Mouse (Mus musculus) naive thymus-derived CD4-positive, alpha-beta T cell, adult 2 months (primary cell): ENCODE data around the gene Mmel1.
A peak's percentile ranks its signal among the peaks of the same experiment; 100 is the strongest.

ENCODE experiments used
- DNase-seq: peaks from one replicate; pipeline ENCODE4 v3.0.0-alpha.2; 2011; ENCODE audit warnings: low read depth

Mmel1 gene

DNA sequence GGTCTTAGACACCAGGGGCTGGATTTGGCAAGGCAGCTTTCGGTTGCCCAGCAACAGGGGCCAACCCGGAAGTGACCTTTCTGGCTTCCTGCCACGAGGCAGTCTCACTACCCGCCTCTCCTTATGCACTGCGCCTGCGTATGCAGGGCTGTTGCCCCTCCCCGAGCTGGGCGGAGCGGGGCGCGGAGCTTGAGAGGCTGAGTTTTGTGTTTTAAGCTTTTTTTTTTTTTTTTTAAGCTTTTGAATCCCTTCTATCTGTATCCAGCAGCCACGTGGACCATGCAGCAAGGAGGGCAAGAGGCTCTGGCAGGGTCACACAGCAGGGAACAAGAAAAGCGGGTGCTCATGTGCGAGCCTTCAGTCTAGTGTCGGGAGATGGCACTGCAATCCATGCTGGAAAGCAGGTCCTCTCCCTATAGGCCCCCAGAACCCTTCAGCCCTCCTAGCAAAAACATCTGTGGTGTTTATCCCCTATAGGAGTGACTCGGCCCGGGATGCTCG, 5.1 kb upstream of the Mmel1 start:
- peak; percentile 93 for DNase-seq

DNA sequence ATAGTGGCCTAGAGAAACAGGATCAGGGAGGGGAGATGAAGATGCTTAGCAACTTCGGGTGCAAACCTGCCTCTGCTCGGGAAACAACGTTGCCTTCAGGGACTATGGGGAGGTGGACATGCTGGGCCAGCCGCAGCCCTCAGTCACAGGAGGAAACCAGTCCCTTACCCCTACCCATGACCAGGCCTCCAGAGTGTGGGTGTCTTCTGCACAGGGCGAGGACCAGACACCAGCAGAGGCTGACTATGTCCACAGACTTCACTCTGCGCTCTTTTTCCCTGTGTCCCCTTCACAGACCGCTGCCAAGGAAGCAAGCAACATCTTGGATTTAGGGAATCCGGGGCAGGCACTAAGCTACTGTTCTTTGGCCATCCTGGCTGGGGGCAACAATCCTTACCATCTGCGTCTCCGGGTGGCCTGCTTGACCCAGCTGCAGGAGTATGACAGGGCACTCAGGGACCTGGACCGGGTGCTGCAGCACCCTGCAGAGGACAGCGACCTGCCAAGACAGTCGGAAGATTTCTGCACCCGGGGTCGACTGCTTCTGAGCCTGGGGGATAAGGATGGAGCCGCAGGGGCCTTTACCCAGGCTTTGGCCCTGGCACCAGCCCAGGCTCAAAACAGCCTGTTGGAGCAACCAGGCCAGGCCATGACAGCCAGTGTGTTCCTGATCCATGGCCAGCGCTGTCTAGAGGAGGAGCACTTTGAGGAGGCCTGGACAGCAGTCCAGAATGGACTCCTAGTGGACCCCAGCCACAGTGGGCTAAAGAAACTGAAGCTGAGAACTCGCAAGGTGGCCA, 4.2 kb upstream of the Mmel1 start:
- DNase-seq, result peak; percentile 14

DNA sequence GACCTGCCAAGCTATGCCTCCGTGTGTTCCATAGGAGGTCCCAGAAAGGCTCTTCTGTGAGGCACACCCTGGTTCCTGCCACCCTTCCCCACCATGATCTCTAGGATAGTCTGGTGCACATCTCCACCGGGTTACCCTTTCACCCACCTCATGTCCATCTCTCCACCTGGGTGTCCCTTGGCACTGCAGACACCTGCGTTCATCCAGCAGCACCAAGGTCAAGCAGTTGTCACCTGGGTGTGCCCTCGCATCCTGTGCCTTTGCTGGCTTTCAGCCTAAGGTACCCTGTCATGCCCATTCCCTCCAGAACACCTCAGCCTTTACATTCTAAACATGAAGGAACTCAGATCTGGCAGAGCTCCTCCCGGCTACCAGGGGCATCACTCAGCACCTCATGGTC, 3.0 kb upstream of the Mmel1 start:
- DNase-seq, result no peak

DNA sequence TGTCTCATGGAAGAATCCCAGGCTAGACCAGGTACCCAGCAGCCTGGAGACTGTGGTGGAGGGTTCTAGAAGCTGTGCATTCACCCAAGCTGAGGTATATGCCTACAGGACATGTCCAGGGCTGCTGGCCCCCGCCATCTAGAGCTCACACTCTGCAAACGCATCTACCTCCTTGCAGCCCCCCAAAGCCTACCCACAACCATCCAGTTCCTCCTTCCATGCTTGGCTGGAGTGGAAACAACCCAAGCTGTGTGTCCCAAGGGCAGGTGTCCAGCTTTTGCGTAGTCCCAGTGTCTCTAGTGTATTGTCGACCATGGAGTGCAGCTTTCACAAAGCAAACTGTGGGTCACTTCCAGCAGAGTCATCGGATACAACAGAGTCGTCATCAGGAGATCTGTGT, 2.1 kb upstream of the Mmel1 start:
- DNase-seq, result no peak

DNA sequence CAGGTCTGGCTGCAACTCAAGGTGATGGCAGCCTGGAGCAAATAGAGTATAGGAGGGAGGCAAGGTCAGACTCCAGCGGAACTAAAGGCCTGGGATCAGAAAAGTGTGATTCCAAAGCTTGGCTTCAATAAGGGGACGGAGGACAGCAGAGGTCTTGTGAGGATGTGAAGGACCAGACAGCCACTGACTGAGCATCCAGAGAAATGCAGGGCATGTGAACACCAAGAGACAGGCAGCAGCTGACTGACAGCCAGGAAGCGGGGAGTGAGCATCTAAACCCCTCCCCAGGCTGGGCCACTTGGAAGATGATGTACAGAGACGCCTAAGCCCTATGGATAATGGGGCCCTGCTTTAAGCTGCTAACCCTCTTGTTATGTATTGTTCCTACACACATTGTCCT, 1.3 kb downstream of the Mmel1 start:
- DNase-seq, result no peak

DNA sequence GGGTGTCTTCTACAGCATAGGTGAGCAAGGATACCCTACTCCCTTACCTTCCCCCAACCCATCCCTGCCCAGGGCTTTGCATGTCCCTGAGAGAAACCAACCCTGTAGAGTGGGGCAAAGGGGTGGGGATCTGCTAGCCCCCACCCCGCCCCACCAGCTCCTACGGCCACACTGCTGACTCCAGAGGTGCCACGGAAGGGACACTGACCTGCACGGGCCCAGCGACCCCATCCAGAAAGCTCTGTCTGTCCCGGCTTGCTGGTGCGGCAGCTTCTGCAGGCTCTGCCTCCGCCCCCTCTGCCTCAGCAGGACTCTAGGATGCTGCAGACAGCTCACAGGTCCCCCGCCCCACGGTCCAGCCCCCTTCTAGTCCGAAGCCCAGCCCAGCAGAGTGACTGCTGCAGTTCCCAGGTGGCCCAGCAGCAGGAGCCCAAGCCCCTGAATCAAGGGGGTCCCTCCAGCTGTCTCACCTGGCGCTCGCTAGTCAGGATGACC, 2.4 kb downstream of the Mmel1 start:
- DNase-seq, result no peak

DNA sequence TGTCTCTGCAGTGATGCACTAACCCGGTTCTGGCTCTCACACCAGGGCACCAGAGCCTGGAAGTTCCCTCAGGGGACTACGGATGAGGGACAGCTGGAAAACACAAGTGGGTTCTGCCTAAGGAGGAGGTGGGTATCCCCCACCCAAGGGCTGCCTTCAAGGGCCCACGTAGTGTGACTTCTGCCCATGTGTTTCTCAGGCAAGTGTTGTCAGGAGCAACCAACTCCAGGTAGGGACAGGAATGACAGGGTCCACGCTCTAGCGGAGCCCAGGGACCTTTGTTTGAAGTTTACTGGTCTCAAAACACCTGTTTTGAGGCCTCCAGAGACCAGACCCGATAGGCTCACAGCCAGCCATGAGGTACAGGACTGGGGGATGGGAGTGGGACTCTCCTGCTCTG, 3.8 kb downstream of the Mmel1 start:
- DNase-seq, result no peak

DNA sequence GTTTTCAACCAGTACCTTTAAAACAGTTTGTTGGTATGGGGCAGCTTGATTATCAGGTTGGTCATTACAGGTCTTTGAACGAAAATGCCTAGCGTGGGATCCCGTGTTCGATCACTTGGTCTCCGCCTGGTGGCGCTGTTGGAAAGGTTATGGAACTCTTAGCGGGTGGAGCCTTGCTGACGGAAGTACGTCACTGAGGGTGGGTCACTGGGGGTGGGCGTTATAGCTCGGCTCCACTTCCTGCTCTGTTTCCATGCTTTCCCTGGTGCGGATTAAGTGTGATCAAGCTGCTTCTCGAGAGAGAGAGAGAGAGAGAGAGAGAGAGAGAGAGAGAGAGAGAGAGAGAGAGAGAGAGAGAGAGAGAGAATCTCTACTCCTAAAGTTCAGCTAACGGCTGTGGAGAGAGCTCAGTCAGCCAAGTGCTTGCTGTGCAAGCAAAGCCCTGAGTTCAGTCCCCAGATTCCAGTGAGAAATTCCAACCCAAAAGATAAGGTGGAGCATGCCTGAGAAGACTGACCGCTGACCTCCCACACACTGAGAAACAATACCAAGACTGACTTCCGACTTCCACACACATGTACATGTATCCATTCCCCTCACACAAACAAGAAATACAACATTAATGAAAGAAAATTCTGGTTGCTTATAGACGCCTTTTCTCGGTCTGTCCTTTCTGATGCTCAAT, 8.6 kb downstream of the Mmel1 start:
- DNase-seq, result peak; percentile 97

DNA sequence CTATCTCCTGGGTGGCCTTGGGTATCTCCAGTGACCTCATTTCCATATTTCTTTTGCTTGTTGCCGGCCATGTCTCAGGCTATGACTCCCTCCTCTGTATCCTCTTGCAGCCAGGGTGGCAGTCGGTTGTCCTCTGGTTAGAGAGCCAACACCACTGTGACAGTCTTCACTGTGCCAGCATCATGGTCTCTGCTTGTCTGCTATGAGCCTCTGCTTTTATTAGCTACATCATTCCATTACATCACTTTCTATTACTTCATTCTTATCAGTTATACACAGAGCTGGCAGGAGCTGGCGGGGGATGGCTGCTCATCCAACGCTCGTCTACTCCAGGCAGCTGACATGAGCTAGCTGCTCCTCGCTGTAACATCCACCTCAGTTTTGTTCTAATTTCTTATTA, 11.3 kb downstream of the Mmel1 start:
- no peak for DNase-seq

DNA sequence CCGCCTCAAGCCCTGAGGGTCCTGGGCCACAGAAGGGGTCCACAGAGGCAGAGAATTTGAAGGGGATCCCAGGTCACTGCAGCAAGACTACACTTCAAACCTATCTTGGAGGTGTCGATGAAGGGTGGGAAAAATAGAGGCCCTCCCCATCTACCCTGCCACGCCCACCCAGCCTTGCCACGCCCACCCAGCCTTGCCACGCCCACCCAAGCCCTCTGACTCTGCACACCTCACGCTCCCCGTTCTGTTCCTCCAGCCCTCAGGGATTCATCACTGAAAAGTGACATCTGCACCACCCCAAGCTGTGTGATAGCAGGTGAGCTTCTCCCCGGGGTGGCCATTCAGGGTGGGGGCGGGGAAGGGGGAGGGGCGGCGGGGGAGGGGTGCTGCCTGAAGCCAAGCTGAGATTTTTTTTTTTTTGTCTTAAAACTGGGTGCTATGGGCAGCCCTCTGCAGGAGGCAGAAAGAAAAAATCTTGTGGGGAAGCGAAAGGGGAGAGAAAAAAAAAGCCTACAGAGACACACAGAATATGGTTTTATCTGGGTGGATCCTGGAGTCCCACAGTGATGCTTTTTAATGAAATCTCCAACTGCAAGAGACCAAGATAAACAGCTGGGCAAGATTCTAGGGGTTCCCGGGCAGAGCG, 12.8 kb downstream of the Mmel1 start:
- no peak for DNase-seq

DNA sequence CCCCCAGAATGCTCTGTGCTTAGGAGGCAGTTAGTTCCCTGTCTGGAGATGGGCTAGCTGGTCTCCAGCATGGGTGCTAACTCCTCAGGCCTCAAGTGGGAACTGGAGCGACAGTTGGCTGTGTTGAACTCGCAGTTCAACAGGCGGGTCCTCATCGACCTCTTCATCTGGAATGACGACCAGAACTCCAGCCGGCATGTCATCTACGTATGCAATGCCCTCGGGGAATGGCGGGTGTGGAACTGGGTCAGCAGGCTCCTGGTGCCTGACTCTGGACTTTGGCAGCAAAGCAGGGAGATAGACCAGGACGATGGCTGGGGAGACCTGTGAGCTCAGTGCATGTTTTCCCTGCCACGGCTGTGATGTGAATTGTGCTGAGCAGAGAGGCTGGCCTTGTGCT, 16.0 kb downstream of the Mmel1 start:
- no peak for DNase-seq

DNA sequence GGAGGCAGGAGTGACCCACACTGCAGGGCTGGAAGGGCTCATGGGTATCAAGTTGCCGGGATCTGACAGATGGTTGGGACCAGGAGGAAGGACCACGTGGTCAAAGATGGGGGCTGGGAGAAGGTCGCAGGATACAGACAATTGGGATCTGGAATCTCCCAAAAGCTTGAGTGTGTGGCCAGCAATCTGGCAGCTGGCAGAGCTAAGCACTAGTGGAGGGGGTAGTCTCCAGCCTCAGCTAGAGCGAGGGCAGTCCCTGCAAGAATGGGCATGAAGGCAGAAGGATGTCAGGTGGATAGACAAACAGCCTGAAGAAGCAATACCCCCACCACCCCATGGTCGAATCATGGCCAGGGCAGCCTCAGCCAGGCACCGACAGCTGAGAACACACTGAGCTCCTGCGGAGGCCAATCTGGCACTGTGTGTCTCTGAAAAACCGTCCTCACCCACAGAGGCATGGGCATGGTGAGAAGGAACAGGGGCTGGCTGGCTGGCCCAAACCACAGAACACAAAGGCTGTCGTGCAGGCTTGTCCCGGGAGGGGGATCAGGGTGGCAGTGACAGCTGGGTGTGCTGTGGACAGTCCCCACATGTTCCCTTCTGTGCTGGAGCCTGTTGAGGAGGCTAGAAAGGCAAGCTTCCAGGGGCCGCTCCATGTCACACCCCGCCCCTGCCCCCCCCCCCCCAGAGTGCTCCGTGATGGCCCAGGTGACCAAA, 17.6 kb downstream of the Mmel1 start:
- no peak for DNase-seq

DNA sequence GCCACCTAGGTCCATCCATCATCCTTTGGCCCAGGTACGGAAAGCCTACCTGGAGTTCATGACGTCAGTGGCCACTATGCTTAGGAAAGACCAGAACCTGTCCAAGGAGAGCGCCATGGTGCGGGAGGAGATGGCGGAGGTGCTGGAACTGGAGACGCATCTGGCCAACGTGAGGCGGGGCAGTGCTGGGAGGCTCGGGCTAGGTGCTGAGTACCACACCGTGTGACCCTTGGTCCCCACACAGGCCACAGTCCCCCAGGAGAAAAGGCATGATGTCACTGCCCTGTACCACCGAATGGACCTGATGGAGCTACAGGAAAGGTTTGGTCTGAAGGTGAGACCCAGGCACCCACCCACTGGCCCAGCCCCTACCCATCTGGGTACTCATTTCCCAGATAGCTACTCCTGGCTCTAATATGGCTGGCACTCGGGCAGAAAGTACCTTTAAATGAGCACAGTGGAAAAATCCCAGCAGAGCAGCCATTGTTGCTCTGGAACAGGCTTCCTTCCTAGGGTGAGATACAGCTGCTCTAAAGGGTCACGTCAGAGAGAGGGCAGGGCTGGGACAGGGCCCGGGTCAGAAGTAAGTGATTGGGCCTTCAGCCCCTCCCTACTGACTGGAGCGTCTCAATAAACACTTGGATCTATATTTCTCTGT, 18.3 kb downstream of the Mmel1 start:
- no peak for DNase-seq

DNA sequence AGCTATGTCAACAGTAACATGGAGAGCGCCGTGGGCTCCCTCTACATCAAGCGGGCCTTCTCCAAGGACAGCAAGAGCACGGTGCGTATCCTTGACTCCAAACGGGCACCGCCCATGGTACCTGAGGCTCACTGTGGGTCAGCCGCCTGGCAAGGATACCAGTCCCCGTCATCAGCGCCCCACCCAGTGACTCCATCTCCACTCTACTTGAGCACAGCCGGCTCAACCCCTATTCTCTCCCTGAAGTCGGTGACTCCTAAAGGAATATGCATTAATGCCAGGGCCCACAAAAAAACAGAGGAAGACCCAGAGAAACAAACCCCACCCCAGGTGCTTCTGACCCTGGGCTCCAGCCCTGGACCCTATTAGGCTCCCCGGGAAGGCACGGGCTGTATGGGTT, 21.5 kb downstream of the Mmel1 start:
- DNase-seq, result no peak

DNA sequence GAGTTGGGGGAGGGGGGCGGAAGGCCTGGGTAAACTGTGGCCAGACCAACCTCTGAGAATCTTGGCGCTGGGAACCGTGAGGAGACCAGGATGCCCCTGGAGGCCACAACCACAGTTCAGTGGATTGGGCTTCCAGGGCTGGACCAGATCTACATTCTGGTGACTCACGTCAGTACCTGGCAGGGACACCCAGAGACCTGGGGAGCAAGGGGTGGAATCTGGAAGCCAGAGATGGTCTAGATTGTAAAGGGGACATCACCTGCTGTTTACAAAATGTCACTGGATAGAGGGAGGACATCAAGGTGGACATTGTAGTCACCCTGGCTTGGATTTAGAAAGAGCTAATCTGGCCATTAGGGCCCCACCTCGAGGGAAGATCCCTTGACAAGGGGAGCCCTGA, 26.2 kb downstream of the Mmel1 start:
- no peak for DNase-seq

DNA sequence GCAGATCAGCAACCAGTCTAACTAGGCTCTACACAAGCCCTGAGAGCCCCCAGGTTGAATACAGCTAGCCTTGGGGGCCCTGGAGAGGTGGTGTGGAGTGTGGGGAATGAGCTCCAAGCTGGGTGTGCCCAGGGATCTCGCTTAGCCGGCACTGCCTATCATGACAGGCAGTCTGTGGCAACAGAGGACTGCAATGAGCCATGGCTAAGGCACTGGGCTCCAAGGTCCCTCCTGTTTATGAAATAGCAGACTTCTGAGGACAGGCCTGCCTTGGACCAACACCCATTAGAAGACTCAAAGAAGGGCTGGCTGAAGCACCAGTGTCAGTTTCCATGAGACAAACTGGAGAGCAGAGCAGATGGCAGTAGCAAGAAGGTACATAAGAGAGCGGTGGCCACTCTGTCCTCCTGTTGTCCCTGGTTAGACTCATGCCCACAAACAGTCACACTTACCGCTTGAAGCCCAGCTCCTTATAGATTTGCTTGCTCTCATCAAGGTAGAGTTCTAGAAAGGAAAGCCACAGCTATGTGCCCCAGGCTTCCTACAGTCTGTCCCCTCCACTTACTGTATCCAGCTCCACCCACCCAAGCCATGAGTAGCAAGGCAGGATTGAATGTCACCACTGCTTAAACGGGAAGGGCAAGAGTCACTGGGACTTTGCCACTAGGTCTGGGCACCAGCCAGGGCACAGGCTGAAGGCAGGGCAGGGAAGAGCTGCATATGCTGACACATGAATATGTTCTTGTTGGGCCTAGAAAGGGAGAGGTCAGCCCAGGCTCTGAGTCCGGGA, 28.5 kb downstream of the Mmel1 start:
- DNase-seq, result no peak

DNA sequence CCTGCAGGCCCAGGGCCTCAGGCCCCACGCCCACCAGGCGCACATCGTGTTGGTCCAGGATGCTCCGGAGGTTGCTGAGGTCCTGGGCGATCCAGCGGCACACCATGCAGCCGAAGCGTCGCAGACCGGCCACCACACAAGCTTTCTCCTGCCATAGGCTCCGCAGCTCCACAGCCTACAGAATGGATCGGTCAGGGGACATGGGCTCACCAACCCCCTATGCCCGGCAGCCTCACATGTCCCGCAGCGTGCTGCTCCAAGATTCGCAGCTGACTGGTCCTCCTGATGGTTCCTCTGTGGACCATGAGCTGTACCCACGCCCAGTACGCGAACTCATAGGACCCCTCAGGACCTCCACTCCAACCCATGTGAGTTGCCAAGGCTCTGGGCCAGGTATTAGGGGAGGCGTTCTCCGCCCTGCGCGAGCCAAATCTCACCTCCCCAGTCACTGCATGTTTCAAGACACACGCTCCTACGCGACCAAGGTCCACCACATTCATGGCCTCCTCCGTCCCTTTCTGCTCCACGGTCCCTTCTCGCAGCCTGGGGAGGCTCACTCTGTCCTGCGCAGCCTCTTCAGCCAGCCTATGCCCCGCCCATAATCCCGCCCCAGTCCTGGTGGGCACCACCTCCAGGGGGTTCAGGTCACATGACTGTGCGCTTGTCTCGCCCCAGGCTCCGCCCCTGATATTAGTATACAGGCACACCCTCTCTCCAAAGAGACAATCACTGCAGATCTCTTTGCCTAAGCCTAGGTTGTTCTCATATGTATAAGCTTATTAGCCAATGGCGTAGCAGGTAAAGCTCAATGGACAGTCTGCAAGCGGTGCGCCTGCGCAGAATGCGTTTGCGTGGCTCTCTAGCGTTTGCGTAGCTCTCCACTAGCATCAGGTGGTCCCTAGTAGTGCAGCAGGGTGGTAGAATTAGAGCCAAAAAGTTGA, 29.4 kb downstream of the Mmel1 start, which contains the start of gene Fam213b:
Gene Fam213b, minus strand, starts transcription at position 630 of the 941 bp plus-strand sequence.
- peak; percentile 83 for DNase-seq

DNA sequence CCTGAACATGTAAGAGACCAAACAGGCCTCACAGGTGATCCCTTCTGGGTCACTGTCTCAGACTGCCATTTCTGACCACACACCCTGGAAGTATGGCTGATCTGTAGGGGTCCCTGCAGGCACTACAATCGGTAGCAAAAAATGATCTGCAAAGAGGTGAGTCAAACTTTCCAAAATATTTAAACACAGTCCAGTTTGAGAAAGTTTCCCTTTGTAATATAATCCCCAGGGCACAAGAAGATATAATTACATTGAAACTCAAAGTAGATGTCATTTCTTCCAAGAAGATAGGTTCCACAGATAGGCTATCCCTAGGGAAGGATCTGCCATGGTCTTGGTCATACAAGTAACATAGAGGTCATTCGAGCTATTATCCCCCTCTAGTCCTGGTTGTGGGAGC, 33.0 kb downstream of the Mmel1 start:
- no peak for DNase-seq

DNA sequence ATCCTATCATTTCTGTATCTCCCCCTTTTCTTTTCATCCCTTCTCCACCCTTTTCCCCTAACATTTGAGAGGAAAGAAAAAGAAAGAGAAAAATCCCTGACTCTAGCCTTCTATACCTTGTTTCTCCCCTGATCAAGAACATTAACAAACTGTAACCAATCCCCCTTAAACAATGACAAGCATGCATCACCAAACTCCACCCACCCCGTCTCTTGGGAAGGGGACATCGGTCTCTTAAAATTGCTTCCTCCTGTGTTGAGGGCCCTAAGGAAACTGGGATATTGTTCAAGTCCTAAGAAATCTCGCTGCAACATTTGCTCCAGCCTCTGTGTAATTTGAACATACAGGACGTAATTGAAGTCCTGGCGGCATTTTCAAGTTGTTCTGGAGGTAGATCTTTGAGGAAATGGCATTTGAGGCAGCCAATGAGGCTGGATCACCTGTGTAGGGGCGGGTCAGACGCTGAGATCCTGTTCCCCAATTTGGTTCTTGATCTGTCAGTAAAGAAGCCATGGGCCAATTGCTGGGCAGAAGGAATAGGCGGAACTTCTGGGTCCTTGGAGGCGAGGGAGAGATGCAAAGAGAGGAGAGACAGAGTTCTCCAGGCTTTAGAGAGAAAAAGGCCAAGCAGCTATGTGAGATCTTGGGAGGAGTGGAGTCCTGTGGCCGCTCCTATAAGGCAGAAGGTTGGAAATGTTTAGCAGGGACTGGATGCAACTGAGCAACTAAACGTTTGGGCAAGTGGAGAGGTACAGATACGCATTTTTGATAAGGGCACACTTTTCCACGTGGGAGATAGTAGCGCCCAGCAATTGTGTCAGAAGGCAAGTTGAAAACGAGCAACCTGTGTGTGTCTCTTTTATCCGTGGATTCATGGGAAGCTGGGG, 35.0 kb downstream of the Mmel1 start:
- peak; percentile 93 for DNase-seq
